Mouse (Mus musculus) spleen, postnatal 4 days (tissue): Measurements from ENCODE around the gene Mdga1.

ENCODE experiments used
- DNase-seq, 2 experiments: peaks; one replicate each; pipeline ENCODE4 v3.0.0; 2022; ENCODE audit warnings: low spot score in 2 of 2

Mdga1 gene

GRCm38 (mm10) chr17:29970037-29970555, at the start of gene Mdga1:
Gene Mdga1 (minus strand): TSS chr17:29970087.
- no peak for DNase-seq

DNA sequence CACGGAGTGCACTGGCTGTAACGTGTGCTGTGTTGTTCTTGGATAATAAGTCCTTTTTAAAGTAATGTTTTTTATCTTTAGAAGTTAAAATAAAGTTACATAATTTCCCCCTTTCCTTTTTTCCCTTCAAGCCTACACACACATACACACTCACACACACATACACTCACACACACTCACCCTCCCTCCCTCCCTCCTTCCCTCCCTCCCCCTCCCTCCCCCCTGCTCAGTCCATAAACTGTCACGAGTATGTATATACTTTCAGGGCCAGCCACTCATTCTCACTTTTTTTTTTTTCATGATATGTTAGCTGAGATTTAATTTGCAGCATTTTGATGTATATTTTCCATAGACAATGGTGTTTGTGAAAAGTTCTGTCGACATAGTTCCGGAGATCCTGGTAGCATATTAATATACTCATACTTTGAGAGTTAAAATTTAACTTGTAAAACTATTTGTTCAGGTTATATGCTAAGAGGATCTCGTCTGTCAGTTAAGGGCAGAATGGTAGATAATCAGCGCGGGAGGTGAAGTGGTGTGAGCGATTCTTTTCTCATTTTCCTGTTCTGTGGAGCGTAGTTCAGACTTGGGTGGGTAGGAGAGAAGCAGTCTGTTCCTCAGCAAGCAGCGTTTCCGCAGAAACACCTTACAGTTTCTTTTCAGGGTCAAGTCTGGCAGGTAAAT, 49.2 kb upstream of the Mdga1 start:
- no peak for DNase-seq

DNA sequence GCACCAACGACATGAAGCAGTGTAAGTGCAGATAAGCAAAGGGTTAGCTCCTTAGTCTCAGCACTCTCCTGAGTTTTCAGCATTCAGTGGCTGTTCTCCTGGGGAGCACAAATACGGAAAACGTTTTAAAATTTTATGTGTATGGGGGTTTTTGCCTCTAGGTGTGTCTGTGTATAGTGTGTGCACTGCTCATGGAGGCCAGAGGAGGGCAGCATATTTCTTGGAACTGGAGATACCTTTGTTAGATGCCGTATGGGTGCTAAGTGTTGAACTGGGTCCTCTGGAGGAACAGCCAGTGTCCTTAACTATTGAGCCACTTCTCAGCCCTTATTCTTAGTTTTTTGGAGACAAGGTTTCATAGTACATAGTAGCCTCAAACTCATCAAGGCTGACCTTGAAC, 44.8 kb upstream of the Mdga1 start:
- DNase-seq, result no peak

- DNase-seq, result no peak
Measured at GRCm38 (mm10) chr17:30008392-30008791, 38.5 kb upstream of the Mdga1 start.

- DNase-seq, result no peak
Measured at GRCm38 (mm10) chr17:30007883-30008282, 38.0 kb upstream of the Mdga1 start.

- DNase-seq, result no peak
Measured at GRCm38 (mm10) chr17:30006877-30007276, 37.0 kb upstream of the Mdga1 start.

GRCm38 (mm10) chr17:30005451-30005941, 35.6 kb upstream of the Mdga1 start:
- peak; percentile 19 to 70 for DNase-seq

GRCm38 (mm10) chr17:30005103-30005443, 35.2 kb upstream of the Mdga1 start:
- no peak for DNase-seq

GRCm38 (mm10) chr17:30004203-30005102, 34.6 kb upstream of the Mdga1 start, which contains the start of gene Zfand3:
Gene Zfand3 (plus strand): TSS chr17:30004733.
- peak; percentile 90 to 95 for DNase-seq

DNA sequence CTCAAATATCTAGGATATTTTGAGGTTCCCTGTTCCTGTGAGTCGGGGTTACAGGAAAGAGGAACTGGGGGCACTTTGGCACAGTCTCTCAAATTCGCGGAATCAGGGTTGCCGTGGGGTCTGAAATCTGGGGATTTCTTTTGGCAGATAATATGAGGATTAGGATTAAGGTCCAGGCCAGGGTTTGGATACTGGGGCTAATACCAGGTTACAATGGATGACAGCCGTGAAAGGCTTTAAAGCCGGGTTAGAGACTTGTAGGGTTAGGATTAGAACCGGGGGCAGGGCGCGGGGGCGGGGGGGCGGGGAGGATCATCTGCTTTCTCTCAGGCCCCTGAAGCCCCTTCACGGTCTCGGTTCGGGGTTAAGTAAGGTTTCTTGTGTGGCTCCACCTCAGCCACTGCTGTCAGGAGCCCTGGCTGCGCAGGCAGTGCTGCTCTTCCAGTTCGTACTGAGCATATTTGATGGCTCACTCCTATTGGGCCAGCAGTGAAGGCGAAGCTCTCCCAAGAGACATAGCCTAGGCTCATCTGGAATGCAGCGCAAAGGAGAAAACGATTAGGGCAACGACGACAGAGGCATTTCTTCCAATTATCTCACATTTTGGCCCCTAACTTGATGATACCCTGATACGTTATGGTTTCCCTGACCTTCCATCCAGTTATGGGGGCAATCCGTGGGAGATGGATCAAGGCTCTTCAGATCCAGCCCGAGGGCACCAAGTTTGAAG, 28.8 kb upstream of the Mdga1 start:
- no peak for DNase-seq

DNA sequence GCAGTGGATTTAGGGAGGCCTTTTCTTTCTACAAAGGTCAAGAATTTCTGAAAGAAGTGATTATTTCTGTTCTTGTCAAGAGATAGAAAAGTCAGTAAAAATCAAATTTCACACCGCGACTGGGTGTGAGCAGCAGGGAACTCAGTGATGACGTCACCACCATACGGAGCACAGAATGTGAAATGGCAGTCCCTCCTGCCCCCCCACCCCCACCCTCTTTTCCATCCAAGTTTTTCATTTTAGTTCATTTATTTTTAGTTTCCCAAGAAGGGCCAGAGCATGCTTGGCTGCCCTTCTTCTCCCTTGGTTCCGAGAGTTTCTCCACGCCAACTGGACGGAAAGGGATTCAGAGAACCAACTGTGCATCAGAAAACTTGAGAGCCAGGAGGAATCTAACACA, 27.8 kb upstream of the Mdga1 start:
- DNase-seq, result no peak

GRCm38 (mm10) chr17:29995986-29996385, 26.1 kb upstream of the Mdga1 start:
- DNase-seq, result no peak

DNA sequence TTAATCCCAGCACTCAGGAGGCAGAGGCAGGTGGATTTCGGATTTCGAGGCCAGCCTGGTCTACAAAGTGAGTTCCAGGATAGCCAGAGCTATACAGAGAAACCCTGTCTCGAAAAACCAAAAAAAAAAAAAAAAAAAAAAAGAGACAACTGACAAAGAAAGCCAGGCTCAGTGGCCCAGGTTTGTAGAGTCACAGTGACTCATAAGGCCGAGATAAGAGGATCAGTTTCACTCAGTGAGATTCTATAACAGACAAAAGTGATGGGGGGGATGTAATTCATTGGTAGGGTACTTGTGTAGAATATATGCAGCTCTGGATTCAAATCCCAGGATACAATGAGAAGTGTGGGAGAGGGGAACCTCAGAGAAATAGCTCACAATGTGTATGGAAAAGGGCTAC, 24.6 kb upstream of the Mdga1 start:
- DNase-seq, result no peak

GRCm38 (mm10) chr17:29994011-29994410, 24.1 kb upstream of the Mdga1 start:
- no peak for DNase-seq

- no peak for DNase-seq
Measured at GRCm38 (mm10) chr17:29993488-29993887, 23.6 kb upstream of the Mdga1 start.

DNA sequence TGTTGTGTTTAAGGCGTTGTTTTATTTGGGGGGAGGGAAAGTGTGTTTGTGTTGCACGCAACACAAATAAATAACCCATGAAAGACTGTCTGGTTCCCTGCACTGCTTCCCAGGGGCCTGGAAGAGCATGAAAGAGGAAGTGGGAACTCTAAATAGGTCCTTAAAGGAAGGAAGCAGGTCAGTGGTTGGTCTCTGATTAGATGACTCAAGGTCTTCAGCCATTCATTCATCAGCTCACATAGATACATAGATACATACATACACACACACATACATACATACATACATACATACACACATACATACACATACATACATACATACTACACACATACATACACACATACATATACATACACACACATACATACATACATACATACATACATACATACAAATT, 21.0 kb upstream of the Mdga1 start:
- no peak for DNase-seq

DNA sequence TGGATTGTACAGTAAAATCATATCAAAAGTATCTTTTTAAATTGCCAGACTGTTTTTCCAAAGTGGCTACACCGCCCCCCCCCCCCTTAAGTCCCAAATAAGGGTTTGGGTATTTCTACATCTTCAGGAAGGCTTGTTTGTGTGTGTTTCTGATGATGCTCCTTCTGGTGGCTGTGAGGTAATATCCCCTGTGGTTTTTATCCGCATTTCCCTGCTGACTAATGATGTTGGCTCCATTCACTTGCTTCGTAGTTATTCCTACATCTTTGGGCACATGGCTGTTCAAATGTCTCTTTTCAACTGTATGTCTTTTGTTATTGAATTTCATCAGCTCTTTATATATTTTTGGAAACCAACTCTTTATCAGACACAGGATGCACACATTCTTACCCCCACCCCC, 20.2 kb upstream of the Mdga1 start:
- no peak for DNase-seq

DNA sequence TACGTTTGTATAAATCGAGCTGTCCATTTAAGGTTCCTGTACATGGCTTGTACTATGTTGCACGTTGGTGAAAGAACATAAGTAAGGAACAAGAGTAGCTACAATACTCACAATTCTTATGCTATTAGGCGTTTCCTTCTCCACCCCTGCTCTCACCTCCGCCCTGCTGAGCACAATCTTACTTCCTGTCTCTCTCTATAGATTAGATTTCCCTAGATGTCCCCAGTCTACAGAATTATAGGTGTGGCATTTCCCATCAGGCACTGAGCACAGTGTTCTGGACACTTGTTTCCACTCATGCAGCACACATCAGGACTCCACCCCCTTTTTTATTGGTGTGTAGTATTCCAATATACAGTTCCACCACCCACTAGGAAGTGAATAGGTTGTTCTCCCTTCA, 19.8 kb upstream of the Mdga1 start:
- DNase-seq, result no peak

DNA sequence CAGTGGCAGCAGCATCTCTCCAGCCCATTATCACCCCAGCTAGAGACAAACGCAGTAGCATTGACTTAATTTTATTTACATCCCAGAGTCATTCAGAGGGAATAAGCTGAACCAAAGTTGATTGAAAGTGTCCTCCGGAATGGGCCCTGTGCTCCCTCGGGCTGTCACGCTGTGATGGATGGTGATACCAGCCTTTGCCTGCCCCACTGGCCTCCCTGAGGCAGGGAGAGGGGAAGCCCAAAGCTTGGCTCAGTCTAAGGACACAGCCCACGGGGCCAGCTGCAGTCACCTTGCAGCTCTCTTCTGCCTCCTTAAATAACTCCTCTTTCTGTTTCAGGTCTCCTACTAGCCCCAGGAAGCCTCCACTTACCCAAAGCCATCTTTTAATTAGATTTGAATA, 18.3 kb upstream of the Mdga1 start:
- DNase-seq, result no peak

DNA sequence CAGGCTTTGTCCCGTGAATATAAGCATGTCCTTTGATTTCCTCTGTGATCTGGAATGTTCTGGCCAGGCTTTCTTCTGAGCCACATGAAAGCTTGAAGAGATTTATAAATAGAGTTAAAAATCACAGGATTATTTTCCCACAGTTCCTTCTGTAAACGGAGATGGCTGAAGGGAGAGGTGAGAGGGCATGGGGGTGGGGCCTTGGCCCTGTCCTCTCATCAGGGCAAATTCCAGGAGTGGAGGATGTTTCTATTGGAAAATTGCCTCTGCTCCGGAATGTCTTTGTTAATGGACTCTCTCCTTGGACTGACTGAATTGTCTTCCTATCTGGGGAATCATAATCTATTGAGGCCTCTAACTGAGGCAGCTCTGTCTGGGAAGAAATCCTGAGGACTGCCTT, 15.6 kb upstream of the Mdga1 start:
- DNase-seq, result no peak

GRCm38 (mm10) chr17:29984931-29985330, 15.0 kb upstream of the Mdga1 start:
- no peak for DNase-seq

DNA sequence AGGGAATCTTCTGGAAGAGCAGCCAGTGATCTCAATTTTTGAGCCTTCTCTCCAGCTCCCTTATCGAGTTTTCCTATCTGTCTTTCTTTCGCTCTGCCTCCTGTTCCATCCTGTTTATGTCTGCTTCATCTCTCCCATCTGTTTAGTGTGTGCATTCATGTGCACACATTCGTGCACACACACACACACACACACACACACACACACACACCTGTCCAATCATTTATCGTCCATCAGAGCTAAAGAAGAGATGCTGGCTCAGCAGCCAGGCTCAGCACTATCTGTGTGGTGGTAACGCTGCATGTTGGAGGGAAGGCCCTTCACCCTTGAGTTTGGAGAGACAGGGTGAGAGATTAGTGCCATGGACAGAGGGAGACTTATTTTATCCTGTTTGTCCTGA, 13.3 kb upstream of the Mdga1 start:
- DNase-seq, result no peak
